Mouse (Mus musculus): ENCODE results near the gene Agrp. TPM values are rescaled to one million over a fixed set of nuclear protein-coding genes. Genes with fewer than 3 reads are reported as not detected.

The Agrp gene
- total and polyA plus RNA-seq, 3 experiments, result 0.63 TPM; not detected in 2

DNA sequence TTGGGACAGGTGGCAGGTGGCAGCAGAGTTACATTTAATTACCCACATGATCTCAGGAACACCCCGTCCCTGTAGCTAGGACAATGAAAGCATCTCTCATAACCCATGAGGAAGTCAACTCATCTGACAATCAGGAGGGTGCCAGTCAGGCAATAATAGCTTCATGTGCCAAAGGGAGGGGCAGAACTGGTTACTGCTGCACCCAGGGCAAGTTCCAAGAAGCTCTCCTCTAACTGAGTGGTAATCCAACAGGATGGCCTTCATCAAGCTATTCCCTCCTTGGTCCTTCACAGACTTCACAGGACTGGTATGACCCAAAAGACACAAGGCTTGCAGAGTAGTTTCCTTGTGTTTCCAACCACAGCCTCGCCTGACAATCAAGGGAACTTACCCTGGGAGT, 87.1 kb downstream of the Agrp start:
- no peak overlapping the region for H3K27ac ChIP-seq (ENCODE audit: control insufficient read depth, low read depth, low read length)
- no peak overlapping the region for H3K9ac ChIP-seq (ENCODE audit: control insufficient read depth, low read depth, low read length, poor library complexity, severe bottlenecking)
- H3K4me1 ChIP-seq (ENCODE audit: control insufficient read depth in 1 of 2, insufficient read depth in 2 of 2, low read length in 2 of 2), result peaks cover 6 to 17% of the 10 kb centered on the region in 2 experiments; a peak in 3 of 4 replicates
- H3K27me3 ChIP-seq (ENCODE audit: control insufficient read depth in 1 of 2, insufficient read depth in 2 of 2, low read length in 2 of 2), result no peaks in the 10 kb centered on the region
- H3K79me2 ChIP-seq (ENCODE audit: control insufficient read depth, insufficient read depth, low read length, poor library complexity), result peaks cover 3% of the 10 kb centered on the region; the same call in 1 of the 2 replicates
- H3K36me3 ChIP-seq (ENCODE audit: control insufficient read depth in 1 of 2, insufficient read depth in 2 of 2, low read length in 2 of 2), result peaks cover 0 to 13% of the 10 kb centered on the region in 2 experiments; a peak in 3 of 4 replicates
- no peak overlapping the region for H3K4me3 ChIP-seq (ENCODE audit: control insufficient read depth in 1 of 2, insufficient read depth in 1 of 2, low read depth in 2 of 2, low read length in 2 of 2)
- no peak for TF ChIP-seq SMC3 (IDR thresholded peaks at IDR 0.05; ENCODE audit: low read depth, low read length)
- no peak for TF ChIP-seq USF1 (IDR thresholded peaks at IDR 0.05; ENCODE audit: low read depth, low read length)
- no peaks in the 10 kb centered on the region for H3K9me3 ChIP-seq (replicated peaks; ENCODE audit: insufficient read depth, low read length)
- no peak for DNase-seq (ENCODE audit: low read depth, low spot score)

DNA sequence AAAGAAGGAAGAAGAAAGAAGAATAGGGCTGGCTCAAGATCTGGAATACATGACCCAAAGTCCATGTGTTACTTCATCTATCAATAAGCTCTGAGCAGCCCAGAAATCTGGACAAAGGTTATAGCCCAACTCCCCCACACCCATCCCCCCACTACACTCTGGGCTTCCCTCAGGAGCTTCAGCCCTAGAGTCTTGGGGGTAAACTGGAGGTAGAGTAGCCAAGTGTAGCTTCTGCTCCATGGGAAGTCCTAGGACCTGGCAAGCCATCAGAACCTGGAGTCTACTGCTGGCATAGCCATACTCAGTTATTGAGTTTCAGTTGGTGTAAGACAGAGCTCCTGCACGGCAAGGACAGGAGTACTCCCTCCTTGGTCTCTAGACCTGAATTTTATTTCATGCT, 87.7 kb downstream of the Agrp start:
- peaks cover 7 to 23% of the 10 kb centered on the region in 2 experiments for H3K4me1 ChIP-seq (ENCODE audit: control insufficient read depth in 1 of 2, insufficient read depth in 2 of 2, low read length in 2 of 2)
- peaks cover 3% of the 10 kb centered on the region; the same call in 1 of the 2 replicates for H3K79me2 ChIP-seq (ENCODE audit: control insufficient read depth, insufficient read depth, low read length, poor library complexity)

DNA sequence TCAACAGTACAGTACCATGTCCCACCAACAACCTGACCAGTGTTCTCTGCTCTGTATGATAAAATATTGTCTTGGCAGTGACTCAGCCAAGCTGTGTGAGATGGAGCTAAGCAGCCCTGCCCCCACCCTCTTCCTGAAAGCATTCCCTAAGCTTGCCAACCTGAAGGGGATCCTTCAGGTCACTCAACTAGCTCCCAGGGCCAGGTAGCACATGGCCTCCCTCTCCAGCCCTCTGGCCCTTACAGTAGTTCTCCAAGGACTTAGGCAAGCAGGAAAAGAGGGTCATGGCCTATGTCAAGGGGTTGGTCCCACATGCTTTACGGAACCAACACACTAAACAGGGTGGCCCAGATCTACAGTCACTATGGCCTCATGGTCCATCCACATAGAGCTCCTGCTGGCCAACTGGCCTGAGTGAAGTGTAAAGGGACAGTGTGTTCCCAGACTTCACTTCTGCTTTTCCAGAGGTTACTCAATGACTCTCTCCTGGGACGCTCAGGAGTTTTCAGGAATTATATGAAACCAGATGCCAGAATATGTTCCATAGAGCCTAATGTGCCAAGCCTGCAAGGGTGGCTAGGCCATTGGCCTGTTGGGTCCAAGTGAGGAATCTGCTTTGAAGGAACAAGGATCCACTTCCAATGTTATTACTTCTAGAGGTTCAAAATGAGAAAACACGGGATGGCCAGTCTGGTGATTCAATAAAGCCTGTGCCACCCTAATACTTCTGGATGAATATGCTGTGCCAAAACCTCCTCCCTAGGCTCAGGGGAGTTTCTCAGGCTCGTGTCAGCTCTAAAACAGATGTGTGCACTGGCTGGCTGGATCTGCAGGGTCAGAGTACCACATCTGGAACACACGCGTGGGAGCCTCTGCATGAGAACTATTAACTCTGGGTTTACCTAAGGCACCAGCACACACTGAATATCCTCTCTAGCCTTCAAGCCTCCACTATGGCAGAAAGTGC, 90.5 kb downstream of the Agrp start:
- Histone ChIP-seq H3K4me1 (ENCODE audit: control insufficient read depth in 1 of 2, insufficient read depth in 2 of 2, low read length in 2 of 2) (peaks cover 28 to 44% of the 10 kb centered on the region in 2 experiments), H3K27ac (ENCODE audit: control insufficient read depth, low read depth, low read length) (no peak overlapping the region)

More for the DNA sequence above, 87.7 kb downstream of the Agrp start:
- Histone ChIP-seq H3K27ac (ENCODE audit: control insufficient read depth, low read depth, low read length) (no peak overlapping the region), H3K9me3 (replicated peaks; ENCODE audit: insufficient read depth, low read length) (no peaks in the 10 kb centered on the region), H3K9ac (ENCODE audit: control insufficient read depth, low read depth, low read length, poor library complexity, severe bottlenecking) (no peak overlapping the region), H3K27me3 (ENCODE audit: control insufficient read depth in 1 of 2, insufficient read depth in 2 of 2, low read length in 2 of 2) (no peaks in the 10 kb centered on the region), H3K36me3 (ENCODE audit: control insufficient read depth in 1 of 2, insufficient read depth in 2 of 2, low read length in 2 of 2) (peaks cover 0 to 18% of the 10 kb centered on the region in 2 experiments; a peak in 3 of 4 replicates), H3K4me3 (ENCODE audit: control insufficient read depth in 1 of 2, insufficient read depth in 1 of 2, low read depth in 2 of 2, low read length in 2 of 2) (no peak overlapping the region)
- DNase-seq (ENCODE audit: low read depth, low spot score), result no peak
- TF ChIP-seq CTCF (IDR thresholded peaks at IDR 0.05 in 2 of 3, conservative IDR thresholded peaks at IDR 0.05 in 1 of 3; ENCODE audit: control insufficient read depth in 1 of 3, insufficient read depth in 1 of 3, low read depth in 2 of 3, low read length in 3 of 3, poor library complexity in 1 of 3, severe bottlenecking in 1 of 3) (no peak), CHD1 (IDR thresholded peaks at IDR 0.05; ENCODE audit: low read depth, low read length) (no peak), USF1 (IDR thresholded peaks at IDR 0.05; ENCODE audit: low read depth, low read length) (no peak), POLR2AphosphoS5 (IDR thresholded peaks at IDR 0.05; ENCODE audit: borderline replicate concordance, low read depth, low read length) (no peak), POLR2A (IDR thresholded peaks at IDR 0.05; ENCODE audit: control insufficient read depth in 1 of 2, insufficient read depth in 1 of 2, low read depth in 1 of 2, low read length in 2 of 2, poor library complexity in 1 of 2) (no peak), MAX (IDR thresholded peaks at IDR 0.05; ENCODE audit: low read length) (no peak)

More for the DNA sequence above, 90.5 kb downstream of the Agrp start:
- no peak for TF ChIP-seq ZC3H11A (IDR thresholded peaks at IDR 0.05; ENCODE audit: low read depth, low read length)
- TF ChIP-seq E2F4 (IDR thresholded peaks at IDR 0.05; ENCODE audit: borderline replicate concordance, low read depth, low read length), result no peak
- TF ChIP-seq USF1 (IDR thresholded peaks at IDR 0.05; ENCODE audit: low read depth, low read length), result no peak
- TF ChIP-seq TCF12 (IDR thresholded peaks at IDR 0.05; ENCODE audit: low read depth, low read length), result no peak
- TF ChIP-seq UBTF (IDR thresholded peaks at IDR 0.05; ENCODE audit: borderline replicate concordance, insufficient read depth, low read depth, low read length), result no peak
- no peak for TF ChIP-seq ZNF384 (IDR thresholded peaks at IDR 0.05; ENCODE audit: low read depth, low read length)
- no peak for TF ChIP-seq SIN3A (IDR thresholded peaks at IDR 0.05; ENCODE audit: low read length)
- TF ChIP-seq ZMIZ1 (IDR thresholded peaks at IDR 0.05; ENCODE audit: low read depth, low read length), result no peak
- no peak for TF ChIP-seq CHD2 (IDR thresholded peaks at IDR 0.05; ENCODE audit: low read length)
- TF ChIP-seq GATA1 (IDR thresholded peaks at IDR 0.05; ENCODE audit: low read depth, low read length), result no peak
- no peaks in the 10 kb centered on the region for H3K9me3 ChIP-seq (replicated peaks; ENCODE audit: insufficient read depth, low read length)
- no peak overlapping the region for H3K9ac ChIP-seq (ENCODE audit: control insufficient read depth, low read depth, low read length, poor library complexity, severe bottlenecking)
- peaks cover 0 to 46% of the 10 kb centered on the region in 2 experiments; a peak in 2 of 4 replicates for H3K36me3 ChIP-seq (ENCODE audit: control insufficient read depth in 1 of 2, insufficient read depth in 2 of 2, low read length in 2 of 2)
- H3K79me2 ChIP-seq (ENCODE audit: control insufficient read depth, insufficient read depth, low read length, poor library complexity), result peaks cover 3% of the 10 kb centered on the region; the same call in 1 of the 2 replicates
- no peaks in the 10 kb centered on the region for H3K27me3 ChIP-seq (ENCODE audit: control insufficient read depth in 1 of 2, insufficient read depth in 2 of 2, low read length in 2 of 2)
- H3K4me3 ChIP-seq (ENCODE audit: control insufficient read depth in 1 of 2, insufficient read depth in 1 of 2, low read depth in 2 of 2, low read length in 2 of 2), result no peak overlapping the region
- DNase-seq (ENCODE audit: low read depth, low spot score), result no peak

Measured in MEL (cell line).